Mouse (Mus musculus): Measurements from ENCODE around the gene Emsy.

Gene Emsy

DNA sequence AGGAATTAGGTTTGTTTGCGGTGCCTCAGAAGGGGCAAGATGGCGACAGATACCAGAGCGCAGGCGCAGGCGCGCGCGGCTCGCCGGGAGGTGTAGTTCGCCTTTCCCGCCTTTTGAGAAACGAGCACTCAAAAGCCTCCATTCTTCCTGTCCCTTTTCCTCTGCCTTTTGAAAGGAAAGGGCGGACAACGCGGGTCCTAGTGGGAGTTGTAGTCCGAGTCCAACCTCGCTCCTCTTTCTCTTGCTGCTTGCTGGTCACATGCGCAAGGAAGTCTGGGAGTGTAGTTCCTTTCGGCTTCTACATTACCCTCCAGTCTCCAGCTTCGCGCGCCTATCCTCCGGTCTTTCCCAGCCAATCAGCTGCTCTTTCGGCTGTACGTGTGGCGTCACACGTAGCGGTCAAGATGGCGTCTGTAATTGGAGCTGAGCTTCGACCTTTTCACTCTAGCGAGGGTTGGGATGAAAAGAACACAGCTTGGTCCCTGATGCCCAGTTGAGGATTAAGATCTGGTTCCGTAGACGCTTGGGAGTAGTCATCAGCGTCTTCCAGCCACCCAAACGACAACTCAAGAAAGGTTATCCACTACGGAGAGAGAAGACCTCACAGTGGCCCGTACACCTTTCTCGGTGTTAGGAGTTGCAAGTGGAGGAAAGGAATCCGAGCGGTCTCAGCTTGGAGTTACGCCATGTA, at the start of gene Emsy:
TSS of gene Emsy (minus strand) at position 253 of the 691 bp plus-strand sequence.
- peak; percentile 95 for DNase-seq (ENCODE audit: low spot score)

DNA sequence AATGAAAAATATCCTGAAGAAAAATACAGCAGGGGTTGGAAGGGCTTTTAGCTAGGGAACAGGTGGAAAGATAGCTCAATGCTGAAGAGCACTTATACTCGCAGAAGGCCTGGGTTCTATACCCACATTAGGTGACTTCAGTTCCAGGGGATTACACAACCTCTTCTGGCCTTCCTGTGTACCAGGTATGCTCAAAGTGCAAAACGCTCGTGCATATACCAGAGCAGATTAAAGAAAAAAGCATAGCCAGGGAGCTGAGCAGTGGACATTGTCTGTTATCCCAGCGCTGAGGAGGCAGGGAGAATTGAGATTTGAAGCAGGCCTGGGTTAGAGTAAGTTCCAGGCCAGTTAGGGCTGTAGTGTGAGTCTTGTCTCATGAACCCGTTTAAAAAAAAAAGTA, 47.7 kb upstream of the Emsy start:
- DNase-seq (ENCODE audit: low spot score) = no peak

DNA sequence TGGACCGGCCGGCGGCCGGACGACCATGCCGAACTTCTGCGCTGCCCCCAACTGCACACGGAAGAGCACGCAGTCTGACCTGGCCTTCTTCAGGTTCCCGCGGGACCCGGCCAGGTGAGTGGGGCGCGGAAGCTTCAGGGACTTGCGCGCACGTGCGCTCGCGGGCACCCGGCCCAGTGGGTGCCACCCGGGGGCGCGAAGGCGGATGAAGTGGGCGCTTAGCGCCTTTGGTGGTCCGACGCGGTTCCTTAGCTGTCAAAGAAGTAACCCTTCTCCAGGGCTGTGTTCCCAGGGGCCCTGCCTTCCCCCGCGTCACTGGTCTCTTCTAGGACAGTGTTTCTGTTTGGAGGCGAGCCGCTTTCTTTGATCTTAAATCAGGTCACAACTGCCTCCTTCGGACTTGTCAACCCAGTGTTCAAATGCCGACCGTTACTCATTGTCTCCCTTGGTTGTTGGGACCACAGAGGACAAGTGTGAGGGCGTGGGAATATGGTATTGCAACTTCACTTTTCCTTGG, 46.8 kb upstream of the Emsy start:
- peak; percentile 54 for DNase-seq (ENCODE audit: low spot score)

DNA sequence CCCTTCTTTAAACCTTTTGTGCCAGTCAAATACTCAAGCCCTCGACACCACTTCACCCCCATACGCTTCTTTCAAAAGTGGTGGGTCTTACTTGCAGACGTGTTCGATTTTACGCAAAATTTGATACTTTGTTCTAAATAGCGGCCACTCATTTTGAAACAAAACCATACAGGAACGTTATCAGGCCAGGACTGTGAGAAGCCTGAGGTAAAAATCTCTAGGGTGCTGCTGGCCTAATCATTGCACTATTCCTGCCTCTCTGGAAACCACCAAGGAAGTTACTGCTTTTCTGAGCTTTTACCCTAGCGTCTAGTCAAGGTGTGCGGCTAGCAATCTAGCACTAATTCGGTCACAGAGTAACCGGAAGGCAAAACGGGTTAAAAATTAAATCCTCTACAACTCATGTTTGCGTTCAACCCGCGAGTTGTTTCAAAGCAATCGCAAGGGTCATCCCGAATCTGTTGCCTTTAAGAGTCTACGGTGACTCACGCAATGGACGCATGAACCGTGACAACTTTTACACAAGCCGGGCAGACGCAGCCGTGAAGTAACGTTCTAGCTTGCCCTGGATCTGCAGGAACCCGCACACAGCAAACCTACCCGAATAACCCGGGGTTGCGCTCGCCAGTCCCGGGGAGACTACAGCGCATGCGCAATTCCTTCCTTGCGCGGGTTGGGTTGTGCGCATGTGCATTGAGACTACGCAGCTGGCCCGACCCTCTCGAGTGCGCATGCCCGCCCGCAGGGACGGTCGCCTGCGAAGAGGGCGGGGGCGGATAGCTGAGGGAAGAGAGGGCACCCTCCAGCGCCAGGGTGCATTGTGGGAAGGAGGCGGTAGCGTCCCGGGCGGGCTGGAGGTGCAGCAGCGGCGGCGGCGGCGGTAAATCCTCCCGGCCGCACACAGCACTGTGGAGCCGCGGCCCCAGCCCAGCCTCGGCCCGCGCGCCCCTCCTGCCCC, 46.0 kb upstream of the Emsy start, which contains the start of gene Thap12:
TSS of gene Thap12 (plus strand) at position 821 of the 958 bp plus-strand sequence.
- peak; percentile 98 for DNase-seq (ENCODE audit: low spot score)

DNA sequence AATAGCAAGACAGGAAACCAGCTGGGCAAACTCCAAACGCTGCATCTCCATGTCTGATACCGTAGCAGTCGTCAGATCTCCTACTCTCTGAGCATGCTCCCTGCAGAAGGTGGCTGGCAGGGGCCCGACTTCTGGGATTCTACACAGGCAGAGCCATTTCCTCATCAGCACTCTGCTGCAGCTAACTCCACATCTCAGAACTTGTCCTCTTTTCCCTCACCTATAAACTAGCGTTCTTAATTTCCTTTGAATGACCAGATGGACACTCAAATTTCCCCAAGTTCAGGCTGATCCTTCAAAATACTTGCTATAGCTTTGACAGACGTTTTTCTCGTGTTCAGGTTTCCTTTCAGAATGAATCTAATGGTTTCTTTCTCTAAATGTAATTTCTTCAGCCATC, 45.2 kb upstream of the Emsy start:
- DNase-seq (ENCODE audit: low spot score) = no peak

DNA sequence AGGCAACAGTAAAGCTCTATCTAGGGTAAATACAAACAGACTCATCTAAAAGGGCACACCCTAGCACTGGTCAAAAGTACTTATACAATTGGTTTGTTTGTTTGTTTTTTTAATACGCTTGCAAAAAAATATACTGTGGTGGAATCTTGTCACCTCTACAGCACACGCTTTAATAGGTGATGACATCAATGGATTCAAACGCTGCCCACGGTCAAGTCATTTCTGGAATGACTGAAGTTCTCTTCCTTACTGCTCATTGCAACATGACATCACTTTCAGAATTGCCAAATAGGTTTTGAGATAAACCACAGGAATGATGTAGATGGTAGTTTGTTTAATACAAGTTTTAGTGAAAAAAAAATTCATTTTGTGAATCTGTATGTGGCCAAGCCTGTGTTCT, 42.0 kb upstream of the Emsy start:
- DNase-seq (ENCODE audit: low spot score) = no peak

DNA sequence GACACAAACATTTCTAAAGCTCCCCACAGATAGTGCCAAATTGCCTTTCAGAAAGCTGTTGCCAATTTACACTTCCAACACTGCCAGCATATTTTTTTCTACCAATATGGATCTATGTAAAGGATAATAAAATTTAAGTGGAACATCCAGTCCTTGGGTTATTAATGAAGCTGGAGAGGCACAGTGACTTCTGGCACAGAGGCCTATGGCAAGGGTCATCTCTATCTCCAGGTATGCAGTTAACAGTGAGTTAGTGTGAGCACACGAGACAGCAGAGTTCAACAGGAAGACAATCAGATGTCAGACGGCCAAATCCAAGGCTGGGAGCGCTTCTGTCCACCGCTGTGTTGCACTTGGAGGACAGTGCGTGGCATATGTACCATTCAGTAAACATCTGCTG, 41.5 kb upstream of the Emsy start:
- no peak for DNase-seq (ENCODE audit: low spot score)

DNA sequence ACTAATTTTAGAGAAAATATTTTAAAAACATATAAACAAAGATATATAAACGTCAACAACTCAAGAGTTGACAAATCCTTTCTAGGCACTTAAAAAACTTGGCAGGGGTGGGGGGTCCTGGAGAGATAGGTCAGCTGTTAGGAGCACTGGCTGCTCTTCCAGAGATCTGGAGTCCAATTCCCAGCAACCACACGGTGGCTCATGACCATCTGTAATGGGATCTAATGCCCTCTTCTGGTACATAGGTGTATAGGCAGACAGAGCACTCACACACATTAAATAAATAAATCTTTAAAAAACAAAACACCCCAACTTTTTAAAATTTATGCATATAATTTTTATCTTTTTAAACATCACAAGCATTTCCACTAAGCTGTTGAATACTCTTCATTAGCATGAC, 40.9 kb upstream of the Emsy start:
- DNase-seq (ENCODE audit: low spot score) = no peak

DNA sequence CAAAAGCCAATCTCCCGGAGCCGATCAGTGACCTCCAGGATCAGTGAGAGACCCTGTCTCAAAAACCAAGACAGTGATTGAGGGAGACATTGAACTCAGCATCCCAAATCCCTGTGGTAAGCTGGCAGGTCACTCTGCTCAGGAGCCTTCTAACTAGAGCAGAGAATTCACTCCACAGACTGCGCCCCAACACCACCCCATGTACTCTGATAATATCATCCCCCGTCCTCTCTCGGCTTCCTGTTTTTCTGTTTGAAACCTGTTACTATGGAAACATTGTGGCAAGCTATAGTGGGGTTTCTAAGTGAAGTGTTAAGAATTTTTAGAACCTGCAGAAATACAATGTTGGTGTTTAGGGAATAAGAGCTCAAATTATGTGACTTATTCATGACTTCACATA, 37.5 kb upstream of the Emsy start:
- DNase-seq (ENCODE audit: low spot score) = no peak

DNA sequence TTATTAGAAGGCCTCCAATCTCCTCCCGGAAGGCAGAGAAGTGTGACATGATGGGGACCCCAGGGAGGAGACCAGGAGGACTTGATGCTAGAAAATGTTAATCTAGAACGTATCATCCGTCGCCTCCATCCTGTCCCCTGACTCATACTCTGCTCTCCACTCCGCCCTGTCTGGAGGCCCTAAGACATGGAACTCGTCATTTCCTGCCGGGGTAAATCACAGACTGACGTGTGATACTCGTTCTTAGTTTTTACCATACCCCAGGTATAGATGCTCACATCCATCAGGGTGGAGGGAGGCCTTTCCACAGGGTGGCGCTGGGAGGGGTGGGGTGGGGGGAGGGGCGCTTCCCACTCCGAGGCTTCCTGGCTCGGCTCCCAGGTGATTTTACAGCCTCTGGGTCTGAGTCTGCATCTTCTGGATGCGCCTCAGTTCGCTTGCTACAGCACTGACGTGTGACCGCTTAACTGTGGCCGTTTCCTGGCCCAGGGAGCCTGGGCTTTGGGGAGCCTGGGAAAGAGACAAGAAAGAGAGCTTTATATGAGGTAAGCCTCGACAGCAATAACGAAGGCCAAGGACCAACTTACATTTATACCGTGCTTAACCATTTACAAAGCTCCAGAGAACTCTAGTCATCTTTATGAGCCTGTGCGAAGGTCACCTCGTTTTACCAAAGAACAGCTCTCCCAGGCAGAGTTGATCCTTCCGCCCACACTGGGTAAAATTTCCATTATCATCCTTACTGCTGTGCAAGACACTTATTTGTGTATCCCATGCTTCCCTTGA, 36.4 kb upstream of the Emsy start:
- peak; percentile 43 for DNase-seq (ENCODE audit: low spot score)

DNA sequence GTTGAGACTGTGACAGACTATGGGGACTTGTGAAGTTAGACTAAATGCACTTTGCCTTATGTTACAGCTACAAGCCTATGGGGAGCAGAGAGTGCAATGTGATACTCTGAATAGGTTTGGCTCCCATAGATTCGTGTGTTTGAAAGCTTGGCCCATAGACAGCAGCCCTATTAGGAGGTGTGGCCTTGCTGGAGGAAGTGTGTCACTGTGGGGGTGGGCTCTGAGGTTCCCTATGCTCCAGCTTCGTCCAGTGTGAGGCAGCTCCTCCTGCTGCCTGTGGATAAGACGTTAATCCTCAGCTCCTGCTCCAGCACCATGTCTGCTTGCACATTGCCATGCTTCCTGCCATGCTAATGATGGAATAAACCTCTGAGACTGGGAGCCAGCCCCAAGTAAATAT, 34.2 kb upstream of the Emsy start:
- peak; percentile 36 for DNase-seq (ENCODE audit: low spot score)

DNA sequence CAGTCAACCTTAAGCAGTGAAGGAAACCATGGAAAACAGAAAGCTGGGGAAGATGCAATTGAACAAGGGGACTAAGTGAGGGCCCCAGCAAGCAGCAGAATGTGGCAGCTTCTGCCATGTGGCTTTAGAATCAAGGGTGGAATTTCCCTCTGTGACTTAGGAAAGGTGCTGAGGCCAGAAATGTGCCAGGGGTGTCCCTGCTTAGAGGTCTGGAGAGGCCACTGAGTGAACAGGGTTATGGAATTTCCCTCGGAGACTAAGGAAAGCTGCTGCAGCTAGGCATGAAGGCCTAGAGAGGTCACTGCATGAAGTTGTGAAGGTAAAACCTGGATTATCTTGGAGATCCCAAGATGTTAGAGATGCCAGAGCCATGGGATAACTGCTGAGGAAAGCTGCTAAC, 33.5 kb upstream of the Emsy start:
- DNase-seq (ENCODE audit: low spot score) = no peak

DNA sequence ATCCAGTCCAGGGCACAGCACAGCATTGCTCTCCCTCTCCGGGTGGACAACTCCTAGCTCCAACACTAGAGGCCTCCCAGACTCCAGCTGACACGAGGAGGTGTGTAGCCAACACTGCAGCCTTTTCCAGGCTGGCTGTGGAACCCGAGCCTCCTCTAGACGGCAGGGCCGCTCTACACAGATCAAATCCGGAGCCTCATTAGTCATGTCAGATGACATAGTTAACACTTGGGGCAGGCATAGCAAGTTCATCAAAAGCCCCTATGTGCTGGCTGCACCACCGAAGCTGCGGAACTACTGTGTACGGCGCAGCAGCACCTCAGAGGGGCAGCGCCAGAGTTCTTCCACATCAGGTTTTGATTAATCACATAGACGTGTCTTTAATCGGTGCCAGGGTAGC, 29.3 kb upstream of the Emsy start:
- no peak for DNase-seq (ENCODE audit: low spot score)

DNA sequence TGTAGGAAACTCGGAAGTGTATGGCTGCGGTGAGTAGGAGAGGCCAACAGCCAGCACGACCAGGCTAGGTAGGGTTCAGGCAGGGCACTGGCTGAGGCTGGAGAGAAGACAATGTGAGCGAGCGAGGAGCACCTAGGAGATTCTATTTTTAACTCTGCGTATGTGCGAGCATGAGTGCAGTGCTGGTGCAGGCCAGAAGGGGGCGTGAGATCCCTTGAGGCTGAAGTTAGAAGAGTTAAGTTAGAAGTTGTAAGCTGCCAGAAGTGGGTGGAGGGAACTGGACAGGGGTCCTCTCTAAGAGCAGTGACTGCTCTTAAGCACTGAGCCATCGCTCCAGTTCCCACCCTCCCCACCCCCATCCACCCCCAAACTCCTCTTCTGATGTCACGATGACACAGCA, 26.2 kb upstream of the Emsy start:
- no peak for DNase-seq (ENCODE audit: low spot score)

DNA sequence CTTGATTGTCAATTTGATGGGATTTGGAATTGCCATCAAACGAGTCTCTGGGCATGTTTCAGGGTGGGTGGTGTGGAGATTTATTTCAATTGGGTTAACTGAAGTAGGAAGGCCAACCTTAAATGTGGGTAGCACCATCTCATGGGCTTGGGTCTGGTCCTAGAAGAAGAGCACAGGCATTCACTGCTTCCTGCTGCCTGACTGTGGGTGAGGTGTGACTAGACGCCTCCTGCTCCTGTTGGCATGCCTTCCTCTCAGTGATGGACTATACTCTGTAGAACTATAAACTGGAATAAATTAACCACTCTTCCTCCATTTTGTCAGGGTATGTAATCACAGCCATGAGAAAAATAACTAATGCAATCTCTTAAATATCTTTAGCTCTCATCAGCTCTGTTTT, 24.1 kb upstream of the Emsy start:
- DNase-seq (ENCODE audit: low spot score) = no peak

DNA sequence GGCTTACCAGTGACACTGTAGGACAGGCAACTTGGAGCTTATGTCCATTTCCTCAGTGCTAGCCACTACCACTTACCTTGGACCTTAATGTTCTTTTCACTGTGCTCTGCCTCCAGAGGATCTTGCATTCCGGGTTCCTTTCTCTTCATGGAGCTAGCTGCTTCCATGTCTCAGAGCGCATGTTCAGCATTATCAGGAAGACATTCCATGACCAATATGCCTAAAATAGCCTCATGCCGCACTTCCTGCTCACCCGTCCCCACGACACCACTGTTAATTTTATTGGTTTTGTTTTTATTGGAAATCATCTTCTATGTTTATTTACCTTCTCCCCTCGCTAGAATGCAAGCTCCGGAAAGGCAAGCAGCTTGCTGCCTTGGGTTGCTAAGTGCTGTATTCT, 21.9 kb upstream of the Emsy start:
- no peak for DNase-seq (ENCODE audit: low spot score)

DNA sequence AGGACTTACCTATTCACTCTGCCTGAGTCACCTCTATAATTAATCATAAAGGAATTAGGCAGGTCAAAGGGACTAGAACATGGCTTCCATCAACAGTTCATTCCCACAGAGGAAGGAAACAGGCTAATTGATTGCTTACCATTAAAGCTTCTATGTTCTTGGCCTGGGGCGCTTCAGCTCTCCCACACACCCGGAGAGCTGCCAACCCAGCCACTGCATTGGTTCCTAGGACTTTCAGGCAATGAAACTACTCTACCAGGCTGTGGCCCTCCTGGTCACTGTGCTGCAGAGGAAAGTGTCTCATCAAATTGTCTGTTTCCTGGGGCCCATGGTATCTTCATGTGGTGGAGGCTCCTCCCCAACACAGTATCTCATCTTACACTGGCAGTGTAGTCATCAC, 20.9 kb upstream of the Emsy start:
- DNase-seq (ENCODE audit: low spot score) = no peak

DNA sequence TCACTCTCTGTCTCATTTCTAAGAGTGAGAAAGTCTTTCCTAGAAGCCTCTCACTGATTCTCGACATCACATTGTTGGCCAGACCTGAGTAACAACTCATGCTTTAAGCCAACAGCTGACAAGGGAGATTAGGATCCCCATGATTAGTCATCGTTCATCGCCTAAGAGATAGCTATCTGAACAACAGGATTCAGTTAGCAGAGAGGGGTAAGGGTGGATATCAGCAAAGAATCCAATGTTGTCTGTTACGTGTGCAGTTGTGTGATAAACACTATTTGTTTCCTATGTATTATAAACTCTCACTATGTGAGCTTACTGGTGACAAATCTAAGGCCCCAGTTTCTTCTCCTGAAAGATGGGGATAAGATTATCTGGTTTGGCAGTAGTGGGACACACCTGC, 17.8 kb upstream of the Emsy start:
- no peak for DNase-seq (ENCODE audit: low spot score)

DNA sequence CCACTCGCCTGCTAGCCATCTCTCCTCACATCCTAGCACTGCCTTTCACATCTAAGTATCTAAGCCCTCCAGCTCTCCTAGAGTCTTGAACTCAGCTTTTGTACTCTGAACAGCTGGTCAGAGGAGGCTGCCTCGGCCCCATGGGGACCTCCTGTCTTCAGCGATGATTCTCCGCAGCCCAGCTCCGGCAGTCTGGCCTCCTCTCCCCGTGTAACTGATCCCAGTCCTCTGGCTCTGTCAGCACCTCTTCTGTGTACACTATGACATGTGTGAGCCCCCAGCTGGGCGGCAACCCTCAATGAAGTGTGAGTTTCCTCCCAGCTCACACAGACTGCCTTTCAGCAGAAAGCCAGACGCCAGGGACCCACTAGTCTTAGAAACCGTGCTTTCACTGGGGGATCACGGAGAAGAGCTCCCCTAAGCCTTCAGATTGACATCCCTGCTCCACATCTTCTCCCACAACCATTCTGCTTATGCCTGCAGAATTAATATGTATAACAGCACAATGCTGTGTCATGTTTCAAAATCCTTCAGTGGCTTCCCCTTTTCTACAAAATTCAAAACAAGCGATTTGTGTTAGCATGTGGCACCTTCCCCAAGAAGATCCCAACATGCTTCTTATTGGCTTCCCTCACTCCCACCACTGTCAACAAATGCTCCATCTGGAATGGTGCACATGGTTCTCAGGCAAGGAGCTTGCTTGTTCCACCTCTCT, 15.8 kb upstream of the Emsy start:
- DNase-seq (ENCODE audit: low spot score) = peak; percentile 23

DNA sequence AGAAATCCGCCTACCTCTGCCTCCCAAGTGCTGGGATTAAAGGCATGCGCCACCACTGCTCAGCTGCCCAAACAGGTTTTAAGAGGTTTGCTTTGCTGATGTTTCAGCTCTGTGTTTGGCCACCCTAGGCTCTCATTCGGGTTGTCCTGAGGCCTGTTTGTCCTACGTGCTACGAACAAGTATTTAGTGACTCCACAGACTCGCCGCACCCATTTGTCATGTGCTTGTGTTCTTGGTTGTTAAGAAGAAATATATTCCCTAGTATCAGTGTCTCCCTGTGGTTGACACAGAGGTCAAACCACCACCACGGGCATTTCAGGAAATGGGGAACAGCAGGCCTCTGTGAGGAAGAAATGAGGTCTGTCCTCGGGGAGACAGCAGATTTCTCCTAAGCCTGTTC, 14.8 kb upstream of the Emsy start:
- no peak for DNase-seq (ENCODE audit: low spot score)

DNA sequence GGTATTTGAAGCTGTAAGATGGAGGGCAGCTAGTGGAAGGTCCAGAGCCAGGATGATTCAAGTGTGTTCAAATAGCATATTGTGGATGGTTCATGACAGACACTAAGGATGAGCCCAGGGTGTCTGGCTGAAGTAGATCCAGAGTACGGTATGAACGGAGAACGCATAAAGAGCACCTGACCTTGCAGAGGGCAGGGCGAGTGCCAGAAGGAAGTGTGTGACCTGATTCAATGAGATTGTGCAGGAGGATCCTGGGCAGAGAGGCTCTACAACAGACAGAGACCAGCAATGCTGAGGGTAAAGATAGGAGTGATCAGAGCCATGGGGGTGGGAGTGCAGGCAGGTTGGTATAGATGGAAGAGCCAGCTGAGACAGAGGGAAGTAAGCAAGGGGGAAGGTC, 14.2 kb upstream of the Emsy start:
- DNase-seq (ENCODE audit: low spot score) = no peak
